In genomic region chr17:26614286-26614685, GRCm38 (mm10) we compare ENCODE assay signal across 22 mouse cellular contexts. TPM values are rescaled to one million over a fixed set of nuclear protein-coding genes. Genes with fewer than 3 reads are reported as not detected.
DNase-seq lines count a peak whose midpoint lies in the region; ATAC-seq and TF ChIP-seq lines count a peak whose summit lies in the region.
"Had no signal": no experiment of that assay in that cellular context is flagged by ENCODE, and none has a peak within 500 bp of the region (broad histone marks: within the 10 kb centered on the region; RNA-seq: fewer than 3 reads in every experiment).

No protein-coding gene starts in this region.

- no peak for DNase-seq in heart, postnatal 36 days
- DNase-seq in hindbrain, embryonic 11.5 days (ENCODE audit: low spot score): no peak
- DNase-seq in Patski (ENCODE audit: low read depth, low spot score): no peak
- DNase-seq in cerebellum, adult 11-12 months: no peak
- DNase-seq: adrenal gland, adult 8-10 months; cerebellum, postnatal 14 days; embryo, embryonic 11 days; kidney, adult 9 months; kidney, postnatal 36 days; right cerebral cortex, adult 18-20 months; thymus, postnatal 14 days had no signal

- no peak overlapping the region for H3K4me2 ChIP-seq in heart, embryonic 11.5 days
- no peak overlapping the region for H3K4me2 ChIP-seq in hindbrain, embryonic 13.5 days
- no peak overlapping the region for H3K4me2 ChIP-seq in hindbrain, embryonic 11.5 days (replicated peaks; ENCODE audit: low read depth, low read length)
- H3K4me2 ChIP-seq: forebrain, embryonic 13.5 days; hindbrain, embryonic 15.5 days; intestine, embryonic 15.5 days; limb, embryonic 13.5 days; midbrain, embryonic 11.5 days had no signal

- POLR2A ChIA-PET in Patski (lab: Charles Lee): interaction anchor here (0.7 to 2.7 kb wide), 6 partner anchors 26 to 107 kb away, joined by 3 to 24 read pairs (median 4); no protein-coding TSS in a partner anchor

- 0 out of 2 replicates have a peak overlapping the region, but pooled peaks have one; percentile 24 for H3K27ac ChIP-seq in heart, embryonic 11.5 days (ENCODE audit: low read depth, low read length)
- H3K27ac ChIP-seq in hindbrain, embryonic 13.5 days: no peak overlapping the region
- H3K27ac ChIP-seq in hindbrain, embryonic 11.5 days (ENCODE audit: low read depth, low read length): no peak overlapping the region
- 0 out of 2 replicates have a peak overlapping the region, but pooled peaks have one; percentile 33 for H3K27ac ChIP-seq in cortical plate, adult 2 months (ENCODE audit: insufficient read depth, low read length)
- H3K27ac ChIP-seq: forebrain, embryonic 13.5 days; hindbrain, embryonic 15.5 days; intestine, embryonic 15.5 days; limb, embryonic 13.5 days; liver, embryonic 14.5 days; stomach, postnatal 0 days had no signal

- no peak overlapping the region for H3K9ac ChIP-seq in heart, embryonic 11.5 days (ENCODE audit: low read depth, low read length)
- H3K9ac ChIP-seq in hindbrain, embryonic 13.5 days: 0 out of 2 replicates have a peak overlapping the region, but pooled peaks have one; percentile 24
- H3K9ac ChIP-seq in hindbrain, embryonic 11.5 days (ENCODE audit: low read depth, low read length): no peak overlapping the region
- H3K9ac ChIP-seq: forebrain, embryonic 13.5 days; hindbrain, embryonic 15.5 days; intestine, embryonic 15.5 days; limb, embryonic 13.5 days; liver, embryonic 14.5 days had no signal

- no peak for TF ChIP-seq POLR2A in cortical plate, adult 2 months (IDR thresholded peaks at IDR 0.05; ENCODE audit: extremely low read depth, insufficient read depth, low read length)

- H3K27me3 ChIP-seq in heart, embryonic 11.5 days (ENCODE audit: control insufficient read depth, insufficient read depth, low read length): no peaks in the 10 kb centered on the region
- no peaks in the 10 kb centered on the region for H3K27me3 ChIP-seq in hindbrain, embryonic 13.5 days
- H3K27me3 ChIP-seq in hindbrain, embryonic 11.5 days (ENCODE audit: control insufficient read depth, insufficient read depth, low read length): no peaks in the 10 kb centered on the region
- no peaks in the 10 kb centered on the region for H3K27me3 ChIP-seq in Patski
- H3K27me3 ChIP-seq: forebrain, embryonic 13.5 days; hindbrain, embryonic 15.5 days; intestine, embryonic 15.5 days; limb, embryonic 13.5 days had no signal

- intact Hi-C loops in heart, postnatal 36 days (cut with DNase I): no loop called here

- in situ Hi-C loops in Patski (cut with MboI; ENCODE audit: low pct_unique_long_range_greater_than_20kb): no loop called here

- 68% methylated on average over 6 of the region's 6 CpGs for WGBS in heart, embryonic 11.5 days (ENCODE audit: insufficient replicate concordance)
- 91% methylated on average over 6 of the region's 6 CpGs for WGBS in hindbrain, embryonic 13.5 days
- WGBS in hindbrain, embryonic 11.5 days: 89% methylated on average over 6 of the region's 6 CpGs

- H3K4me1 ChIP-seq in heart, embryonic 11.5 days (ENCODE audit: control insufficient read depth, insufficient read depth, low read length): peaks cover 18% of the 10 kb centered on the region
- H3K4me1 ChIP-seq in hindbrain, embryonic 13.5 days (replicated peaks): 0 out of 2 replicates have a peak, but pooled peaks cover 7% of the 10 kb centered on the region
- H3K4me1 ChIP-seq in hindbrain, embryonic 11.5 days (replicated peaks; ENCODE audit: control insufficient read depth, insufficient read depth, low read length): no peaks in the 10 kb centered on the region
- H3K4me1 ChIP-seq in cortical plate, adult 2 months (ENCODE audit: control insufficient read depth, insufficient read depth, low read length): peaks cover 21% of the 10 kb centered on the region
- H3K4me1 ChIP-seq: forebrain, embryonic 13.5 days had no signal

- CTCF ChIA-PET in Patski (lab: Charles Lee): interaction anchor here (1.6 kb wide), 1 partner anchor 105 kb away, joined by 5 read pairs; no protein-coding TSS in a partner anchor

- no peak for ATAC-seq in heart, embryonic 11.5 days (replicated peaks; ENCODE audit: insufficient number of reproducible peaks, low FRiP score, low TSS enrichment)
- ATAC-seq in hindbrain, embryonic 13.5 days (ENCODE audit: low FRiP score): no peak
- ATAC-seq in hindbrain, embryonic 11.5 days (ENCODE audit: low FRiP score): no peak
- ATAC-seq in Patski: peak; percentile 22
- ATAC-seq: forebrain, embryonic 13.5 days; intestine, embryonic 15.5 days had no signal

- H3K4me3 ChIP-seq in heart, embryonic 11.5 days (ENCODE audit: low read depth, low read length): no peak overlapping the region
- no peak overlapping the region for H3K4me3 ChIP-seq in hindbrain, embryonic 13.5 days
- H3K4me3 ChIP-seq in hindbrain, embryonic 11.5 days (ENCODE audit: low read depth, low read length): no peak overlapping the region
- H3K4me3 ChIP-seq in cortical plate, adult 2 months (ENCODE audit: insufficient read depth, low read length): no peak overlapping the region
- H3K4me3 ChIP-seq: erythroblast, embryonic 14.5 days; forebrain, embryonic 13.5 days; hindbrain, embryonic 15.5 days; intestine, embryonic 15.5 days; limb, embryonic 13.5 days had no signal

- H3K36me3 ChIP-seq in heart, embryonic 11.5 days (ENCODE audit: control insufficient read depth, insufficient read depth, low read length): 0 out of 2 replicates have a peak, but pooled peaks cover 6% of the 10 kb centered on the region
- peaks cover 81% of the 10 kb centered on the region for H3K36me3 ChIP-seq in hindbrain, embryonic 13.5 days
- H3K36me3 ChIP-seq in hindbrain, embryonic 11.5 days (ENCODE audit: control insufficient read depth, insufficient read depth, low read length): no peaks in the 10 kb centered on the region; the same call in 1 of the 2 replicates

- TF ChIP-seq CTCF in Patski (IDR thresholded peaks at IDR 0.05): no peak
- TF ChIP-seq CTCF in cortical plate, adult 2 months (IDR thresholded peaks at IDR 0.05; ENCODE audit: extremely low read depth, insufficient read depth, low read length): no peak

- no peaks in the 10 kb centered on the region for H3K9me3 ChIP-seq in heart, embryonic 11.5 days (replicated peaks; ENCODE audit: control insufficient read depth, low read length)
- no peaks in the 10 kb centered on the region for H3K9me3 ChIP-seq in hindbrain, embryonic 13.5 days
- H3K9me3 ChIP-seq in hindbrain, embryonic 11.5 days (ENCODE audit: control insufficient read depth, low read length): no peaks in the 10 kb centered on the region
- H3K9me3 ChIP-seq: forebrain, embryonic 13.5 days; hindbrain, embryonic 15.5 days; intestine, embryonic 15.5 days; limb, embryonic 13.5 days had no signal

RNA-seq across cellular contexts. Expression of gene Atp6v0e, which starts 48.7 kb away (rescaled TPM):
- 189 and 204 TPM in 2 replicates for polyA plus RNA-seq in heart, embryonic 11.5 days (2014; fragmentation: Nextera tagmentation; extraction: Ambion mirVana)
- 10 to 100 TPM; 58.6 to 68.7 TPM for total RNA-seq in heart, postnatal 36 days (2021)
- polyA plus RNA-seq in hindbrain, embryonic 13.5 days (2015; fragmentation: Nextera tagmentation; extraction: Ambion mirVana): 107 and 114 TPM in 2 replicates
- 123 and 126 TPM in 2 replicates for polyA plus RNA-seq in hindbrain, embryonic 11.5 days (2014; fragmentation: Nextera tagmentation; extraction: Ambion mirVana)
- 305 TPM for polyA plus RNA-seq in Patski (2021)
- polyA plus RNA-seq in cortical plate, adult 2 months (2012; rRNA removed): 86.4 and 87.2 TPM in 2 replicates

RNA-seq across cellular contexts. Expression of gene Dusp1, which starts 52.4 kb away (rescaled TPM):
- polyA plus RNA-seq in heart, embryonic 11.5 days (2014; fragmentation: Nextera tagmentation; extraction: Ambion mirVana): 30.0 and 33.9 TPM in 2 replicates
- 100 to 1,000 TPM in 1 of 2 experiments, 10 to 100 TPM in 1; 49.6 to 105 TPM for total RNA-seq in heart, postnatal 36 days (2021)
- 34.5 and 35.5 TPM in 2 replicates for polyA plus RNA-seq in hindbrain, embryonic 13.5 days (2015; fragmentation: Nextera tagmentation; extraction: Ambion mirVana)
- 34.9 and 39.0 TPM in 2 replicates for polyA plus RNA-seq in hindbrain, embryonic 11.5 days (2014; fragmentation: Nextera tagmentation; extraction: Ambion mirVana)
- polyA plus RNA-seq in Patski (2021): 465 TPM
- 51.0 and 71.1 TPM in 2 replicates for polyA plus RNA-seq in cortical plate, adult 2 months (2012; rRNA removed)

RNA-seq across cellular contexts. Expression of gene Ergic1, which starts 53.0 kb away (rescaled TPM):
- 147 TPM in 2 replicates for polyA plus RNA-seq in heart, embryonic 11.5 days (2014; fragmentation: Nextera tagmentation; extraction: Ambion mirVana)
- total RNA-seq in heart, postnatal 36 days (2021): 10 to 100 TPM; 47.5 to 56.2 TPM
- polyA plus RNA-seq in hindbrain, embryonic 13.5 days (2015; fragmentation: Nextera tagmentation; extraction: Ambion mirVana): 86.8 and 90.1 TPM in 2 replicates
- 112 and 119 TPM in 2 replicates for polyA plus RNA-seq in hindbrain, embryonic 11.5 days (2014; fragmentation: Nextera tagmentation; extraction: Ambion mirVana)
- polyA plus RNA-seq in Patski (2021): 287 TPM
- 140 and 143 TPM in 2 replicates for polyA plus RNA-seq in cortical plate, adult 2 months (2012; rRNA removed)

Comparison
In these comparisons a context has a peak if more than half of its experiments do, and no peak if none do; other contexts are left out.
1. H3K27ac ChIP-seq: peak in heart, embryonic 11.5 days (single experiment) and cortical plate, adult 2 months (single experiment); none in hindbrain, embryonic 13.5 days (single experiment) and hindbrain, embryonic 11.5 days (single experiment).